Mouse (Mus musculus) thymus, adult 2 months (tissue): ENCODE results near the gene H2-Q6. TPM values are rescaled to one million over a fixed set of nuclear protein-coding genes. Genes with fewer than 3 reads are reported as not detected.
A peak's percentile ranks its signal among the peaks of the same experiment; 100 is the strongest.
"Not testable (repeated sequence)": the region's sequence is repeated elsewhere in the genome, so short reads cannot be mapped to it uniquely, and the experiment has no call there.

Experiments
- DNase-seq: peaks from one replicate; pipeline ENCODE4 v3.0.0; 2021
- H3K27ac ChIP-seq: fragments of 200-500 bp; 2 replicates; pipeline ENCODE4 v1.5.1; 2012; ENCODE audit warnings: low read length, control low read depth; ENCODE audit not compliant: control insufficient read depth, insufficient read depth
- H3K27me3 ChIP-seq: fragments of 200-500 bp; 2 replicates; pipeline ENCODE4 v1.6.1; 2012; ENCODE audit warnings: mild to moderate bottlenecking, low read length, moderate library complexity, mixed read lengths; ENCODE audit not compliant: control insufficient read depth, insufficient read depth
- H3K36me3 ChIP-seq: fragments of 200-500 bp; 2 replicates; pipeline ENCODE4 v1.6.1; 2012; ENCODE audit warnings: mild to moderate bottlenecking, low read length, moderate library complexity; ENCODE audit not compliant: control insufficient read depth, insufficient read depth
- H3K4me1 ChIP-seq: fragments of 200-500 bp; replicated peaks from 2 replicates; pipeline ENCODE4 v1.6.1; 2012; ENCODE audit warnings: low read length; ENCODE audit not compliant: control insufficient read depth, insufficient read depth
- H3K4me3 ChIP-seq: fragments of 200-500 bp; 2 replicates; pipeline ENCODE4 v1.5.1; 2012; ENCODE audit warnings: mild to moderate bottlenecking, low read length, control low read depth, moderate library complexity; ENCODE audit not compliant: control insufficient read depth, insufficient read depth
- CTCF ChIP-seq: fragments of 200-500 bp; IDR thresholded peaks from 2 replicates; pipeline ENCODE4 v1.5.1; 2012; ENCODE audit warnings: mild to moderate bottlenecking, control low read depth, low read length, moderate library complexity, borderline replicate concordance; ENCODE audit not compliant: control insufficient read depth, poor library complexity, insufficient read depth; ENCODE audit errors: extremely low read depth
- WGBS: fragments of 180-500 bp; shearing (Covaris S2); methylation state at CpG from one replicate; pipeline ENCODE4 v1.1.7; 2018; 5-methylcytosine and 5-hydroxymethylcytosine counted together
- polyA plus RNA-seq: library from polyadenylated mRNA; depleted of rRNA; stranded (reverse); fragments of >200 nt; gene quantifications from 2 replicates; pipeline ENCODE4 v1.2.3, GENCODE M21; 2012

The H2-Q6 gene
- polyA plus RNA-seq, 1 experiment, result 165 TPM

GRCm38 (mm10) chr17:35434836-35435235, 10.2 kb downstream of the H2-Q6 start:
- H3K4me3 ChIP-seq, H3K27ac ChIP-seq, H3K36me3 ChIP-seq, H3K27me3 ChIP-seq, H3K4me1 ChIP-seq: not testable (repeated sequence)
- peak; percentile 24 for DNase-seq
- 10% methylated on average over 8 of the region's 8 CpGs for WGBS
- peak; percentile 80 for TF ChIP-seq CTCF

DNA sequence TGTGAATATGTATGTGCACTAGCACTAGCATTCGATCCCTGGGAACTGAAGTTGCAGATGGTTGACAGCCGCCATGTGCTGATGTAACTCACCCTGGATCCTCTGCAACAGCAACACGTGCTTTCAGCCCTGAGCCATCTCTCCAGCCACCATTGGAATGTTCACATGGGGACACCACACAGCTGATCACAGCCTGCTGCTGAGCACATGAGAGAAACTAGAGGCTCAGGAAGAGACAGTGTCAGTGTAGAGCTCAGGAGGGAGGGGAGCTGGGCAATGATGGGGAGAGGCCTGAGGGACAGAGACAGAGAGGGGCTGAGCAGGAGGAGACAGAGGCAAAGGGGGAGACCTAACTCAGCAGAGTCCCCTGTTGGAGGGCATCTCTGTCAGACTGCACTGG, 10.9 kb downstream of the H2-Q6 start:
- H3K27me3 ChIP-seq, DNase-seq, H3K4me3 ChIP-seq, H3K4me1 ChIP-seq, H3K27ac ChIP-seq, H3K36me3 ChIP-seq: not testable (repeated sequence)
- 80% methylated on average over 3 of the region's 3 CpGs for WGBS

- H3K4me3 ChIP-seq, H3K36me3 ChIP-seq, H3K27me3 ChIP-seq, H3K4me1 ChIP-seq, DNase-seq, H3K27ac ChIP-seq: not testable (repeated sequence)
- 68% methylated on average over 1 of the region's 1 CpGs for WGBS
These were observed 12.8 kb downstream of the H2-Q6 start for GRCm38 (mm10) chr17:35437386-35437936.

- DNase-seq, H3K36me3 ChIP-seq, H3K4me3 ChIP-seq, H3K27ac ChIP-seq, H3K4me1 ChIP-seq, H3K27me3 ChIP-seq: not testable (repeated sequence)
- 91% methylated on average over 3 of the region's 3 CpGs for WGBS
These were observed 13.7 kb downstream of the H2-Q6 start for GRCm38 (mm10) chr17:35438395-35438794.

DNA sequence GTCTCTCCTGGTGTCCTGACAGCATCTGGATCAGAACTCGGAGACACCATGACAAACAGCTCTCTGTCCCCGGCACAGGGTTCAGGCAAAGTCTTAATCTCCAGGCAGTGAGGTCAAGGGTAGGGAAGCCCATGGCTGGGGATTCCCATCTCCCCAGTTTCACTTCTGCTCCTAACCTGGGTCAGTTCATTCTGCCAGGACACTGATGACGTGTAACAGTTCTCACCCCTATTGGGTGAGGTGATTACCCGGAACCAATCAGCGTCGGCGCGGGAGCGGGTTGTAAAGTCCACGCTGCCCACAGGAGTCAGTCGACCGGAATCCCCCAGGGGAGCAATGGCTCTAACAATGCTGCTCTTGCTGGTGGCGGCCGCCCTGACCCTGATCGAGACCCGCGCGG, 14.2 kb downstream of the H2-Q6 start, which contains the start of gene H2-Q7:
TSS of gene H2-Q7 (plus strand) at position 271 of the 400 bp plus-strand sequence.
- WGBS, result 3% methylated on average over 18 of the region's 18 CpGs
- peak within 1 kb of the TSS; percentile 55 for H3K4me3 ChIP-seq

GRCm38 (mm10) chr17:35439295-35439747, 14.7 kb downstream of the H2-Q6 start:
- H3K27ac ChIP-seq, H3K4me1 ChIP-seq, DNase-seq, H3K36me3 ChIP-seq, H3K27me3 ChIP-seq: not testable (repeated sequence)
- WGBS, result 2% methylated on average over 48 of the region's 48 CpGs
- H3K4me3 ChIP-seq, result peak overlapping the region; percentile 55

More for the DNA sequence above, 14.2 kb downstream of the H2-Q6 start, which contains the start of gene H2-Q7:
- not testable (repeated sequence) for H3K4me1 ChIP-seq, H3K27ac ChIP-seq, H3K36me3 ChIP-seq, H3K27me3 ChIP-seq
- peak; percentile 64 for DNase-seq

DNA sequence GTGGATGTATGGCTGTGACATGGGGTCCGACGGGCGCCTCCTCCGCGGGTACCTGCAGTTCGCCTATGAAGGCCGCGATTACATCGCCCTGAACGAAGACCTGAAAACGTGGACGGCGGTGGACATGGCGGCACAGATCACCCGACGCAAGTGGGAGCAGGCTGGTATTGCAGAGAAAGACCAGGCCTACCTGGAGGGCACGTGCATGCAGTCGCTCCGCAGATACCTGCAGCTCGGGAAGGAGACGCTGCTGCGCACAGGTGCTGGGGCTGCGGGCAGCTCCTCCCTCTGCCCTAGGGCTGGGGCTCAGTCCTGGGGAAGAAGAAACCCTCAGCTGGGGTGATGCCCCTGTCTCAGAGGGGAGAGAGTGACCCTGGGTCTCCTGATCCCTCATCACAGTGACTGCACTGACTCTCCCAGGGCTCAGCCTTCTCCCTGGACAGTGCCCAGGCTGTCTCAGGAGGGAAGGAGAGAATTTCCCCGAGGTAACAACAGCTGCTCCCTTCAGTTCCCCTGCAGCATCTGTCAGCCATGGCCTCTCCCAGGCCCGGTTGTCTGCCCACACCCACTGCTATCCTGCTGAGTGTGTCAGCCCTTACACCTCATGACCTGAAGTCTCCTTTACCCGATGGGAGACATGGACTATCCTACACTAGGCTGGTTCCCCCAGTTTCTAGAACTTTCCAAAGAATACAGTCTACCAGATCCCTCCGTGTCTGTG, 15.4 kb downstream of the H2-Q6 start:
- 72% methylated on average over 27 of the region's 27 CpGs for WGBS
- H3K4me1 ChIP-seq, H3K36me3 ChIP-seq, DNase-seq, H3K27ac ChIP-seq, H3K27me3 ChIP-seq: not testable (repeated sequence)
- H3K4me3 ChIP-seq, result peak overlapping the region; percentile 38

DNA sequence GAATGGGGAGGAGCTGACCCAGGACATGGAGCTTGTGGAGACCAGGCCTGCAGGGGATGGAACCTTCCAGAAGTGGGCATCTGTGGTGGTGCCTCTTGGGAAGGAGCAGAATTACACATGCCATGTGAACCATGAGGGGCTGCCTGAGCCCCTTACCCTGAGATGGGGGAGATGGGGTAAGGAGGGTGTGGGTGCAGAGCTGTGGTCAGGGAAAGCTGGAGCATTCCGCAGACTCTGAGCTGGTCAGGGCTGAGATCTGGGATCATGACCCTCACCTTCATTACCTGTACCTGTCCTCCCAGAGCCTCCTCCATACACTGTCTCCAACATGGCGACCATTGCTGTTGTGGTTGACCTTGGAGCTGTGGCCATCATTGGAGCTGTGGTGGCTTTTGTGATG, 17.7 kb downstream of the H2-Q6 start:
- H3K4me3 ChIP-seq, H3K27me3 ChIP-seq, H3K4me1 ChIP-seq, H3K36me3 ChIP-seq, H3K27ac ChIP-seq, DNase-seq: not testable (repeated sequence)
- WGBS, result 97% methylated on average over 2 of the region's 2 CpGs

DNA sequence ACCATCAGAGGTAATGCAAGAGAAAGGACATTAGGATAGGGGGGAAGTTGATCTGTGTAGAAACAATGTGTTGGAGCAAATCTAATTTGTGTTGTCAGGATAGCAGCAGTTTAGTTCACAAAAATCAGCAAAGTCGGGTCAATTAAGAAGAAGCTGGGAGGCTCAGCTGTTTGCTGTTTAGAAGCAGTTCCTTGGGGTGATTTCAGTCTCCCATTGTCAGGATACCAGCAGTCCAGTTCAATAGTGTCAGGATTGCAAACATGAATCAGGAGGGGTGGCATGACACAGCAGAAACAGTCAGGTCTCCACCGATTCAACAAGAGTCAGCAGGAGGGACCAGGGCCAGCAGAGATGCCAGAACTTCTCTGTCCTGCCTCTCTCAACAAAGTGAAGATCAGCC, 19.9 kb downstream of the H2-Q6 start:
- not testable (repeated sequence) for H3K4me3 ChIP-seq, H3K4me1 ChIP-seq, H3K36me3 ChIP-seq, DNase-seq, H3K27me3 ChIP-seq, H3K27ac ChIP-seq
- WGBS, result 84% methylated on average over 2 of the region's 2 CpGs

GRCm38 (mm10) chr17:35458247-35458646, 33.6 kb downstream of the H2-Q6 start:
- no CpG with 5 or more reads among the region's 1 CpGs for WGBS
- H3K4me1 ChIP-seq, H3K27me3 ChIP-seq, H3K4me3 ChIP-seq, H3K27ac ChIP-seq, DNase-seq, H3K36me3 ChIP-seq: not testable (repeated sequence)
